Mouse (Mus musculus): Measurements from ENCODE around the gene Urod. TPM values are rescaled to one million over a fixed set of nuclear protein-coding genes. Genes with fewer than 3 reads are reported as not detected.
A peak's percentile ranks its signal among the peaks of the same experiment; 100 is the strongest.

Urod gene
- polyA plus RNA-seq, 1 experiment from 2014 or later, result 94.6 TPM

- WGBS, result 8% methylated on average over 7 of the region's 7 CpGs
- Histone ChIP-seq H3K27me3 (ENCODE audit: control insufficient read depth, insufficient read depth, low read length) (no peaks in the 10 kb centered on the region), H3K9me3 (ENCODE audit: control insufficient read depth, low read length) (no peaks in the 10 kb centered on the region), H3K4me3 (ENCODE audit: control insufficient read depth in 1 of 2, insufficient read depth in 1 of 2, low read depth in 1 of 2, low read length in 2 of 2) (no peak overlapping the region), H3K36me3 (ENCODE audit: control insufficient read depth, insufficient read depth, low read length) (peaks cover 22% of the 10 kb centered on the region), H3K4me2 (ENCODE audit: low read length) (no peak overlapping the region), H3K4me1 (ENCODE audit: control insufficient read depth in 2 of 2, insufficient read depth in 2 of 2, low read length in 2 of 2) (peaks cover 8 to 21% of the 10 kb centered on the region in 2 experiments), H3K27ac (replicated peaks in 1 of 2; ENCODE audit: control insufficient read depth in 1 of 2, insufficient read depth in 1 of 2, low read depth in 2 of 2, low read length in 2 of 2) (no peak overlapping the region), H3K9ac (ENCODE audit: low read length) (no peak overlapping the region)
- ATAC-seq (ENCODE audit: insufficient number of reproducible peaks, insufficient read depth, low FRiP score, low read depth), result no peak
These were observed 2.8 kb downstream of the Urod start for GRCm38 (mm10) chr4:116991366-116991765.

- no peak overlapping the region for H3K4me2 ChIP-seq (ENCODE audit: low read length)
- no peak for ATAC-seq (ENCODE audit: insufficient number of reproducible peaks, insufficient read depth, low FRiP score, low read depth)
- H3K27me3 ChIP-seq (ENCODE audit: control insufficient read depth, insufficient read depth, low read length), result no peaks in the 10 kb centered on the region
- peaks cover 22% of the 10 kb centered on the region for H3K36me3 ChIP-seq (ENCODE audit: control insufficient read depth, insufficient read depth, low read length)
- no peak overlapping the region for H3K4me3 ChIP-seq (ENCODE audit: control insufficient read depth in 1 of 2, insufficient read depth in 1 of 2, low read depth in 1 of 2, low read length in 2 of 2)
- 66% methylated on average over 6 of the region's 6 CpGs for WGBS
- H3K4me1 ChIP-seq (ENCODE audit: control insufficient read depth in 2 of 2, insufficient read depth in 2 of 2, low read length in 2 of 2), result peaks cover 4 to 12% of the 10 kb centered on the region in 2 experiments; a peak in 3 of 4 replicates
- H3K9me3 ChIP-seq (ENCODE audit: control insufficient read depth, low read length), result no peaks in the 10 kb centered on the region
- H3K27ac ChIP-seq (replicated peaks in 1 of 2; ENCODE audit: control insufficient read depth in 1 of 2, insufficient read depth in 1 of 2, low read depth in 2 of 2, low read length in 2 of 2), result no peak overlapping the region
- no peak overlapping the region for H3K9ac ChIP-seq (ENCODE audit: low read length)
These were observed 4.5 kb downstream of the Urod start for GRCm38 (mm10) chr4:116989731-116990130.

DNA sequence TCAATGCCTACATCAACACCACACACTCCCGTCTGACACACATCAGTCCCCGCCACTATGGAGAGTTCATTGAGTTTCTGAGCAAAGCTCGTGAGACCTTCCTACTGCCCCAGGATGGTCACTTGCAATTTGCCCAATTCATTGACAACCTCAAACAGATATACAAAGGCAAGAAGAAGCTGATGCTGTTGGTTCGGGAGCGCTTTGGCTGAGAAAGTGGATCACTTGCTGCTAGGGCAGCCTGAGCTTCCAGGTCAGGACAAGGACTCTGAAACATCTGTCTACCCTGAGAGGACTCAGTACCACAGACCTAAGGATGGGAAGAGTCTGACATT is 7.1 kb downstream of the Urod start:
- Histone ChIP-seq H3K27me3 (ENCODE audit: control insufficient read depth, insufficient read depth, low read length) (no peaks in the 10 kb centered on the region), H3K27ac (replicated peaks in 1 of 2; ENCODE audit: control insufficient read depth in 1 of 2, insufficient read depth in 1 of 2, low read depth in 2 of 2, low read length in 2 of 2) (no peak overlapping the region), H3K9ac (ENCODE audit: low read length) (no peak overlapping the region), H3K36me3 (ENCODE audit: control insufficient read depth, insufficient read depth, low read length) (peaks cover 20% of the 10 kb centered on the region), H3K4me3 (ENCODE audit: control insufficient read depth in 1 of 2, insufficient read depth in 1 of 2, low read depth in 1 of 2, low read length in 2 of 2) (no peak overlapping the region), H3K4me1 (ENCODE audit: control insufficient read depth in 2 of 2, insufficient read depth in 2 of 2, low read length in 2 of 2) (peaks cover 0 to 2% of the 10 kb centered on the region in 2 experiments; a peak in 1 of 4 replicates), H3K9me3 (ENCODE audit: control insufficient read depth, low read length) (no peaks in the 10 kb centered on the region), H3K4me2 (ENCODE audit: low read length) (no peak overlapping the region)
- 58% methylated on average over 5 of the region's 5 CpGs for WGBS
- ATAC-seq (ENCODE audit: insufficient number of reproducible peaks, insufficient read depth, low FRiP score, low read depth), result no peak

DNA sequence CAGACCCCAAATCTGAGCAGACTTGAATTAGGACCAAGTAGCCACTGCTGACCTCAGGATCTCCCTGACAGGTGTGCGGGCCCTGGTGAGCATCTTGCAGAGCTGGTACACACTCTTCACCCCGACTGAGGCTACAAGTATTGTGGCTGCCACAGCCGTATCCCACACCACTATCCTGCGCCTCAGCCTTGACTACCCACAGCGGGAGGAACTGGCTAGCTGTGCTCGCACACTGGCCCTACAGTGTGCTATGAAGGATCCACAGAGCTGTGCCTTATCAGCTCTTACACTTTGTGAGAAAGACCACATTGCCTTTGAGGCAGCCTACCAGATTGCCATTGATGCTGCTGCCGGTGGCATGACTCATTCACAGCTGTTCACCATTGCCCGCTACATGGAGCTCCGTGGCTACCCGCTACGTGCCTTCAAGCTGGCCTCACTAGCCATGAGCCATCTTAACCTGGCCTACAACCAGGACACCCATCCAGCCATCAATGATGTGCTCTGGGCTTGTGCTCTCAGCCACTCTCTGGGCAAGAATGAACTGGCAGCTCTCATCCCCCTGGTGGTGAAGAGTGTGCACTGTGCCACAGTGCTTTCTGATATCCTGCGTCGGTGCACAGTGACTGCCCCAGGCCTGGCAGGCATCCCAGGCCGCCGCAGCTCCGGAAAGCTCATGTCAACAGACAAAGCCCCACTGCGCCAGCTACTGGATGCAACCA is 7.7 kb downstream of the Urod start:
- Histone ChIP-seq H3K4me3 (ENCODE audit: control insufficient read depth in 1 of 2, insufficient read depth in 1 of 2, low read depth in 1 of 2, low read length in 2 of 2) (no peak overlapping the region), H3K27ac (replicated peaks in 1 of 2; ENCODE audit: control insufficient read depth in 1 of 2, insufficient read depth in 1 of 2, low read depth in 2 of 2, low read length in 2 of 2) (no peak overlapping the region), H3K9ac (ENCODE audit: low read length) (no peak overlapping the region), H3K36me3 (ENCODE audit: control insufficient read depth, insufficient read depth, low read length) (peaks cover 20% of the 10 kb centered on the region), H3K4me1 (ENCODE audit: control insufficient read depth in 2 of 2, insufficient read depth in 2 of 2, low read length in 2 of 2) (peaks cover 0 to 2% of the 10 kb centered on the region in 2 experiments; a peak in 1 of 4 replicates), H3K27me3 (ENCODE audit: control insufficient read depth, insufficient read depth, low read length) (no peaks in the 10 kb centered on the region), H3K9me3 (ENCODE audit: control insufficient read depth, low read length) (no peaks in the 10 kb centered on the region), H3K4me2 (ENCODE audit: low read length) (no peak overlapping the region)
- 52% methylated on average over 17 of the region's 17 CpGs for WGBS
- ATAC-seq (ENCODE audit: insufficient number of reproducible peaks, insufficient read depth, low FRiP score, low read depth), result peak; percentile 60

DNA sequence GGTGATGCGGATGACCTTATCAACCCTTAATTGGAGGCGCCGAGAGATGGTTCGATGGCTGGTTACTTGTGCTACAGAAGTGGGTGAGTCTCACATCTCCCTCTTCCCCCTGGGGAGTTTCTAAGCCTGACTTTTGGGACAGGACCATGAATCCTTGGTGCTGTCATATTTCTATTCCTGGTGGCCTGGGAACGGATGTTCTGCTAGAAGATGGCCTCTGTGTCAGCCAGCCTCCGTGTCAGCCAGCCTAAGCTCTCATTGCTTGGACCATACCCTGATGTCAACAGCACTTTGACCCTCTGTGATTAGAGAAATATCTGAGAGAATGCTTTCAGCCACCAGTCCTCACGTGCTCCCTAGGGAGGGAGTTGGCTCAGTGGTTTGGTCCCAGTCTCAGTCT is 8.5 kb downstream of the Urod start:
- Histone ChIP-seq H3K27me3 (ENCODE audit: control insufficient read depth, insufficient read depth, low read length) (no peaks in the 10 kb centered on the region), H3K4me3 (ENCODE audit: control insufficient read depth in 1 of 2, insufficient read depth in 1 of 2, low read depth in 1 of 2, low read length in 2 of 2) (no peak overlapping the region), H3K36me3 (ENCODE audit: control insufficient read depth, insufficient read depth, low read length) (peaks cover 14% of the 10 kb centered on the region), H3K4me1 (ENCODE audit: control insufficient read depth in 2 of 2, insufficient read depth in 2 of 2, low read length in 2 of 2) (peaks cover 0 to 2% of the 10 kb centered on the region in 2 experiments; a peak in 1 of 4 replicates), H3K27ac (replicated peaks in 1 of 2; ENCODE audit: control insufficient read depth in 1 of 2, insufficient read depth in 1 of 2, low read depth in 2 of 2, low read length in 2 of 2) (no peak overlapping the region), H3K9ac (ENCODE audit: low read length) (no peak overlapping the region), H3K4me2 (ENCODE audit: low read length) (no peak overlapping the region), H3K9me3 (ENCODE audit: control insufficient read depth, low read length) (no peaks in the 10 kb centered on the region)
- no peak for ATAC-seq (ENCODE audit: insufficient number of reproducible peaks, insufficient read depth, low FRiP score, low read depth)
- 82% methylated on average over 7 of the region's 7 CpGs for WGBS

DNA sequence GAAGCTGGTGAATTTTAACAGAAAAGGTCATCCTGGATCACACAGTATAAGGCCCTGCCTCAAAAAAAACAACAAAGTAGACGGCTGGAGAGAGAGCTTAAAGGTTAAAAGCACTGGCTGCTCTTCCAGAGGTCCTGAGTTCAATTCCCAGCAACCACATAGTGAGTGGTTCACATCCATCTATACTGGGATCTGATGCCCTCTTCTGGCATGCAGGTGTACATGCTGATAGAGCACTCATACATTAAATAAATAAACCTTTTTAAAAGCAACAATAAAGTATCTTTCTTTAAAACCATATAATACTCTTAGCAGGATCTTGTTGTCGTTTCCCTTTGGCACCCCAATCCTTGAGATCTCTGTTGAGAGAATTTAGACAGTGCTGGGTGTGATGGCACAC is 17.7 kb downstream of the Urod start:
- Histone ChIP-seq H3K27ac (replicated peaks in 1 of 2; ENCODE audit: control insufficient read depth in 1 of 2, insufficient read depth in 1 of 2, low read depth in 2 of 2, low read length in 2 of 2) (no peak overlapping the region), H3K4me1 (ENCODE audit: control insufficient read depth in 2 of 2, insufficient read depth in 2 of 2, low read length in 2 of 2) (no peaks in the 10 kb centered on the region), H3K27me3 (ENCODE audit: control insufficient read depth, insufficient read depth, low read length) (no peaks in the 10 kb centered on the region), H3K9ac (ENCODE audit: low read length) (no peak overlapping the region), H3K4me3 (ENCODE audit: control insufficient read depth in 1 of 2, insufficient read depth in 1 of 2, low read depth in 1 of 2, low read length in 2 of 2) (no peak overlapping the region), H3K36me3 (ENCODE audit: control insufficient read depth, insufficient read depth, low read length) (0 out of 2 replicates have a peak, but pooled peaks cover 5% of the 10 kb centered on the region), H3K4me2 (ENCODE audit: low read length) (no peak overlapping the region), H3K9me3 (ENCODE audit: control insufficient read depth, low read length) (no peaks in the 10 kb centered on the region)
- ATAC-seq (ENCODE audit: insufficient number of reproducible peaks, insufficient read depth, low FRiP score, low read depth), result no peak
- WGBS, result 65% methylated on average over 2 of the region's 2 CpGs

DNA sequence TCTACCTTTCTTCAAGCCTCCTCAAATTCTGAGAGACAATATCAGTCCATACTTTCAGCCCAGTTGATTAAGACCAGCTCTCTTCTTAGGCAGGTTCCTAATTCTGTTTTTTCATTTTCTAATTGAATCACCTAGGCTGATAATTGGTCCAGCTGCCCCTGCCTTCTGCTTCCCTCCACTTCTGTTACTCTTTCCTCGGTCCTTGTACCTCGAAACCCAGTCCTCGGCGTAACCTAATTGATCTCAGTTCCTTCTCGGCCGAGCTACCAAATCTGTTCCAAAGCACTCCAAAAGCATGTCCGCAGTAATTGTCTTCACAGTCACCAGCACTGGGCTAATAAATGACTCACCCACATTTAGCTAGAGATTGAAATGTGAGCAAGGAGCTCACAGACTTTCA is 39.3 kb downstream of the Urod start:
- ATAC-seq (ENCODE audit: insufficient number of reproducible peaks, insufficient read depth, low FRiP score, low read depth), result no peak
- 89% methylated on average over 7 of the region's 7 CpGs for WGBS
- no peaks in the 10 kb centered on the region for H3K36me3 ChIP-seq (ENCODE audit: control insufficient read depth, insufficient read depth, low read length)

DNA sequence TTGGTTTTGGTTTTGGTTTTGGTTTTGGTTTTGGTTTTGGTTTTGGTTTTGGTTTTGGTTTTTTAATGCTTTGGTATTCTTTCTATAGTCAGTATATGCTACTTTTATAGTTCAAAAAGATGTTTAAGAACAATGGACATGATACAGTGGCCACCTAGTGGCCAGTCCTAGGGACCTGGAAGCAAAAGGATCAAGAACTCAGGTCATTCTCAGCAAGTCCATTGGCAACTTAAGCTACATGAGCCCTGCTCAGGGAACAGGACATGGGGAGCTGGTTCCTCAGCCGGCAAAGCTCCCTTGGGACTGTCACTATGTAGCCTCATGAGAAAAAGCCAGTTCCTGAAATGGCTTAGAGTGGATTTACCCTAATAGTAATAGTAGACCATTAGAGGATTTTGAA is 42.6 kb downstream of the Urod start:
- Histone ChIP-seq H3K27ac (replicated peaks in 1 of 2; ENCODE audit: control insufficient read depth in 1 of 2, insufficient read depth in 1 of 2, low read depth in 2 of 2, low read length in 2 of 2) (no peak overlapping the region), H3K9me3 (ENCODE audit: control insufficient read depth, low read length) (no peaks in the 10 kb centered on the region), H3K4me2 (ENCODE audit: low read length) (no peak overlapping the region), H3K4me1 (ENCODE audit: control insufficient read depth in 2 of 2, insufficient read depth in 2 of 2, low read length in 2 of 2) (no peaks in the 10 kb centered on the region), H3K4me3 (ENCODE audit: control insufficient read depth in 1 of 2, insufficient read depth in 1 of 2, low read depth in 1 of 2, low read length in 2 of 2) (no peak overlapping the region), H3K36me3 (ENCODE audit: control insufficient read depth, insufficient read depth, low read length) (no peaks in the 10 kb centered on the region), H3K27me3 (ENCODE audit: control insufficient read depth, insufficient read depth, low read length) (no peaks in the 10 kb centered on the region), H3K9ac (ENCODE audit: low read length) (no peak overlapping the region)
- ATAC-seq (ENCODE audit: insufficient number of reproducible peaks, insufficient read depth, low FRiP score, low read depth), result no peak
- WGBS, result 25% methylated on average over 1 of the region's 1 CpGs

More for the DNA sequence above, 39.3 kb downstream of the Urod start:
- no peaks in the 10 kb centered on the region for H3K9me3 ChIP-seq (ENCODE audit: control insufficient read depth, low read length)
- H3K27me3 ChIP-seq (ENCODE audit: control insufficient read depth, insufficient read depth, low read length), result no peaks in the 10 kb centered on the region
- H3K9ac ChIP-seq (ENCODE audit: low read length), result no peak overlapping the region
- no peak overlapping the region for H3K4me3 ChIP-seq (ENCODE audit: control insufficient read depth in 1 of 2, insufficient read depth in 1 of 2, low read depth in 1 of 2, low read length in 2 of 2)
- H3K4me2 ChIP-seq (ENCODE audit: low read length), result no peak overlapping the region
- no peaks in the 10 kb centered on the region for H3K4me1 ChIP-seq (ENCODE audit: control insufficient read depth in 2 of 2, insufficient read depth in 2 of 2, low read length in 2 of 2)
- no peak overlapping the region for H3K27ac ChIP-seq (replicated peaks in 1 of 2; ENCODE audit: control insufficient read depth in 1 of 2, insufficient read depth in 1 of 2, low read depth in 2 of 2, low read length in 2 of 2)

Measured in heart, embryonic 14.5 days (tissue).